Mouse (Mus musculus) cerebellum, adult 2 months (tissue): ENCODE results near the gene Fam53b.

Experiments used
- CTCF ChIP-seq: fragments of 200-500 bp; IDR thresholded peaks from 2 replicates; pipeline ENCODE4 v1.5.1; 2011; ENCODE audit warnings: low read depth, mild to moderate bottlenecking, control low read depth, low read length, moderate library complexity, borderline replicate concordance; ENCODE audit not compliant: insufficient read depth
- POLR2A ChIP-seq: fragments of 200-500 bp; IDR thresholded peaks from 2 replicates; pipeline ENCODE4 v1.6.1; 2011; ENCODE audit warnings: low read length, control low read depth, borderline replicate concordance; ENCODE audit not compliant: insufficient read depth

GRCm38 (mm10) chr7:132802691-132803090 lies 11.0 kb downstream of the Fam53b start:
- TF ChIP-seq POLR2A (no peak), CTCF (no peak)
